Mouse (Mus musculus) adrenal gland, adult 2 months (tissue): ENCODE data around the gene Itga5. TPM values are rescaled to one million over a fixed set of nuclear protein-coding genes. Genes with fewer than 3 reads are reported as not detected.

Source experiments
- DNase-seq: peaks from one replicate; pipeline ENCODE4 v3.0.0; 2021
- polyA plus RNA-seq: library from polyadenylated mRNA; depleted of rRNA; stranded (reverse); fragments of >200 nt; gene quantifications from 2 replicates; pipeline ENCODE4 v1.2.3, GENCODE M21; 2012
- total RNA-seq, 2 experiments: library from RNA; stranded (reverse); gene quantifications; 2 replicates each; pipeline ENCODE4 v1.2.3; 2021

The Itga5 gene
- total and polyA plus RNA-seq, 3 experiments: 28.4 to 36.0 (median 33.7) TPM

GRCm38 (mm10) chr15:103310365-103310910, 56.1 kb downstream of the Itga5 start, which contains the start of gene Gpr84:
Gpr84 (minus strand) TSS chr15:103310612.
- no peak for DNase-seq

- no peak for DNase-seq
Measured at GRCm38 (mm10) chr15:103308876-103309580, 57.5 kb downstream of the Itga5 start.

GRCm38 (mm10) chr15:103308056-103308875, 58.3 kb downstream of the Itga5 start:
- DNase-seq: no peak

GRCm38 (mm10) chr15:103307125-103307524, 59.4 kb downstream of the Itga5 start:
- DNase-seq: peak; percentile 91

GRCm38 (mm10) chr15:103305792-103306645, 60.5 kb downstream of the Itga5 start:
- DNase-seq: no peak

- peak; percentile 97 for DNase-seq
Measured at GRCm38 (mm10) chr15:103305070-103305678, 61.4 kb downstream of the Itga5 start.

GRCm38 (mm10) chr15:103304616-103304969, 62.0 kb downstream of the Itga5 start:
- DNase-seq: no peak

GRCm38 (mm10) chr15:103303916-103304615, 62.5 kb downstream of the Itga5 start:
- no peak for DNase-seq

- no peak for DNase-seq
Measured at GRCm38 (mm10) chr15:103302341-103303021, 64.1 kb downstream of the Itga5 start.

- no peak for DNase-seq
Measured at GRCm38 (mm10) chr15:103301547-103302340, 64.8 kb downstream of the Itga5 start.

- no peak for DNase-seq
Measured at GRCm38 (mm10) chr15:103301046-103301445, 65.5 kb downstream of the Itga5 start.

GRCm38 (mm10) chr15:103300560-103300959, 66.0 kb downstream of the Itga5 start:
- no peak for DNase-seq

GRCm38 (mm10) chr15:103300067-103300471, 66.5 kb downstream of the Itga5 start:
- no peak for DNase-seq

- DNase-seq: no peak
Measured at GRCm38 (mm10) chr15:103299644-103300043, 66.9 kb downstream of the Itga5 start.

GRCm38 (mm10) chr15:103298861-103299616, 67.5 kb downstream of the Itga5 start:
- DNase-seq: no peak

- no peak for DNase-seq
Measured at GRCm38 (mm10) chr15:103298026-103298425, 68.5 kb downstream of the Itga5 start.

- DNase-seq: no peak
Measured at GRCm38 (mm10) chr15:103297313-103297712, 69.2 kb downstream of the Itga5 start.

- DNase-seq: no peak
Measured at GRCm38 (mm10) chr15:103295851-103296250, 70.7 kb downstream of the Itga5 start.

GRCm38 (mm10) chr15:103294649-103295048, 71.9 kb downstream of the Itga5 start:
- no peak for DNase-seq
